Comparison of ENCODE assay signal across 30 mouse cellular contexts in genomic region chr11:83312471-83312870, GRCm38 (mm10). TPM values are rescaled to one million over a fixed set of nuclear protein-coding genes. Genes with fewer than 3 reads are reported as not detected.
DNase-seq lines count a peak whose midpoint lies in the region; ATAC-seq and TF ChIP-seq lines count a peak whose summit lies in the region.
"Had no signal": no experiment of that assay in that cellular context is flagged by ENCODE, and none has a peak within 500 bp of the region (broad histone marks: within the 10 kb centered on the region; RNA-seq: fewer than 3 reads in every experiment).

No protein-coding gene starts in this region.

- no peak overlapping the region for H3K4me2 ChIP-seq in hindbrain, embryonic 14.5 days (replicated peaks)
- H3K4me2 ChIP-seq: embryonic facial prominence, embryonic 15.5 days; heart, embryonic 15.5 days; hindbrain, embryonic 15.5 days; intestine, embryonic 15.5 days; limb, embryonic 15.5 days; liver, embryonic 15.5 days; lung, embryonic 15.5 days; midbrain, embryonic 15.5 days; neural tube, embryonic 13.5 days; stomach, embryonic 15.5 days had no signal

- no peak for TF ChIP-seq CTCF in embryonic fibroblast, embryonic 13.5 days (IDR thresholded peaks at IDR 0.05; ENCODE audit: borderline replicate concordance, insufficient read depth, low read length)

- H3K27me3 ChIP-seq in hindbrain, embryonic 14.5 days (ENCODE audit: control insufficient read depth, insufficient read depth, low read length): no peaks in the 10 kb centered on the region
- H3K27me3 ChIP-seq: embryonic facial prominence, embryonic 15.5 days; heart, embryonic 15.5 days; hindbrain, embryonic 15.5 days; intestine, embryonic 15.5 days; limb, embryonic 15.5 days; liver, embryonic 15.5 days; lung, embryonic 15.5 days; midbrain, embryonic 15.5 days; neural tube, embryonic 13.5 days; stomach, embryonic 15.5 days had no signal

- DNase-seq in heart, adult 11 months: peak; percentile 10
- DNase-seq in heart, postnatal 36 days: no peak
- DNase-seq in left cerebral cortex, postnatal 14 days (ENCODE audit: low spot score in 2 of 2): peak; percentile 50 to 60
- no peak for DNase-seq in left cerebral cortex, postnatal 4 days
- DNase-seq in right cerebral cortex, postnatal 25 days: peak; percentile 23
- DNase-seq in hindbrain, embryonic 14.5 days (ENCODE audit: low spot score): no peak
- DNase-seq in spleen, adult 12 weeks (ENCODE audit: low spot score): no peak
- DNase-seq: adrenal gland, postnatal 14 days; cerebellum, adult 9-10 months; gastrocnemius, adult 2 months; heart, postnatal 4 days; kidney, adult 9 months; kidney, postnatal 14 days; lung, postnatal 36 days; thymus, adult 18-20 months; thymus, postnatal 36 days had no signal

- H3K4me3 ChIP-seq in embryonic fibroblast, embryonic 13.5 days (ENCODE audit: insufficient read depth, low read length): no peak overlapping the region
- H3K4me3 ChIP-seq in hindbrain, embryonic 14.5 days (replicated peaks; ENCODE audit: low read length): no peak overlapping the region
- H3K4me3 ChIP-seq: embryonic facial prominence, embryonic 15.5 days; gastrocnemius, adult 2 months; heart, embryonic 15.5 days; hindbrain, embryonic 15.5 days; intestine, embryonic 15.5 days; limb, embryonic 15.5 days; liver, embryonic 15.5 days; lung, embryonic 15.5 days; midbrain, embryonic 15.5 days; myocyte; neural tube, embryonic 13.5 days; stomach, embryonic 15.5 days had no signal

- H3K36me3 ChIP-seq in hindbrain, embryonic 14.5 days (replicated peaks; ENCODE audit: control insufficient read depth, insufficient read depth): peaks cover 62% of the 10 kb centered on the region

- 72% methylated on average over 5 of the region's 5 CpGs for WGBS in hindbrain, embryonic 14.5 days

- H3K9me3 ChIP-seq in hindbrain, embryonic 14.5 days (ENCODE audit: control insufficient read depth, low read length): no peaks in the 10 kb centered on the region
- H3K9me3 ChIP-seq: embryonic facial prominence, embryonic 15.5 days; heart, embryonic 15.5 days; hindbrain, embryonic 15.5 days; intestine, embryonic 15.5 days; limb, embryonic 15.5 days; liver, embryonic 15.5 days; lung, embryonic 15.5 days; midbrain, embryonic 15.5 days; neural tube, embryonic 13.5 days; stomach, embryonic 15.5 days had no signal

- ATAC-seq in hindbrain, embryonic 14.5 days (ENCODE audit: low FRiP score): no peak
- ATAC-seq: CD4-positive, CD25-positive, alpha-beta regulatory T cell, adult 4 months; forebrain, embryonic 16.5 days; intestine, embryonic 15.5 days; midbrain, embryonic 15.5 days had no signal

- H3K27ac ChIP-seq in embryonic fibroblast, embryonic 13.5 days (ENCODE audit: insufficient read depth, low read length): 0 out of 2 replicates have a peak overlapping the region, but pooled peaks have one; percentile 0
- H3K27ac ChIP-seq in hindbrain, embryonic 14.5 days: no peak overlapping the region
- H3K27ac ChIP-seq: embryonic facial prominence, embryonic 15.5 days; gastrocnemius, adult 2 months; heart, embryonic 15.5 days; hindbrain, embryonic 15.5 days; intestine, embryonic 15.5 days; limb, embryonic 15.5 days; liver, embryonic 15.5 days; lung, embryonic 15.5 days; midbrain, embryonic 15.5 days; neural tube, embryonic 13.5 days; stomach, embryonic 15.5 days had no signal

- H3K4me1 ChIP-seq in embryonic fibroblast, embryonic 13.5 days (ENCODE audit: control insufficient read depth, insufficient read depth, low read length): peaks cover 2% of the 10 kb centered on the region
- no peaks in the 10 kb centered on the region for H3K4me1 ChIP-seq in hindbrain, embryonic 14.5 days (replicated peaks; ENCODE audit: control insufficient read depth, insufficient read depth, low read length)
- H3K4me1 ChIP-seq: embryonic facial prominence, embryonic 15.5 days; heart, embryonic 15.5 days; intestine, embryonic 15.5 days; limb, embryonic 15.5 days; liver, embryonic 15.5 days; lung, embryonic 15.5 days; midbrain, embryonic 15.5 days; neural tube, embryonic 13.5 days; stomach, embryonic 15.5 days had no signal

- TF ChIP-seq POLR2A in embryonic fibroblast, embryonic 13.5 days (IDR thresholded peaks at IDR 0.05; ENCODE audit: low read depth, low read length): no peak

- intact Hi-C loops in heart, postnatal 36 days (cut with DNase I): no loop called here
- intact Hi-C loops in left cerebral cortex, postnatal 14 days (cut with DNase I): no loop called here
- intact Hi-C loops in left cerebral cortex, postnatal 4 days (cut with DNase I): loop anchor here (10.0 kb wide), 1 partner anchor 182 kb away; no protein-coding TSS in a partner anchor

- H3K9ac ChIP-seq in hindbrain, embryonic 14.5 days: no peak overlapping the region
- H3K9ac ChIP-seq: embryonic facial prominence, embryonic 15.5 days; heart, embryonic 15.5 days; hindbrain, embryonic 15.5 days; intestine, embryonic 15.5 days; limb, embryonic 15.5 days; liver, embryonic 15.5 days; lung, embryonic 15.5 days; midbrain, embryonic 15.5 days; neural tube, embryonic 13.5 days; stomach, embryonic 15.5 days had no signal

RNA-seq across cellular contexts. Expression of gene Pex12, which starts 10.1 kb away (rescaled TPM):
- total RNA-seq in heart, postnatal 36 days (2021): 10 to 100 TPM in 1 of 2 experiments, 1 to 10 TPM in 1; 7.9 to 11.8 TPM
- total RNA-seq in left cerebral cortex, postnatal 14 days (2021): 10 to 100 TPM in 1 of 2 experiments, 1 to 10 TPM in 1; 9.7 to 11.1 TPM
- 10 to 100 TPM; 12.1 to 17.5 TPM for total RNA-seq in left cerebral cortex, postnatal 4 days (2021)
- 8.9 and 9.0 TPM in 2 replicates for polyA plus RNA-seq in embryonic fibroblast, embryonic 13.5 days (2011; ENCODE audit: insufficient read length, low read depth, missing spikeins)
- polyA plus RNA-seq in hindbrain, embryonic 14.5 days (2014; fragmentation: Nextera tagmentation; extraction: Ambion mirVana): 14.9 and 15.1 TPM in 2 replicates

RNA-seq across cellular contexts. Expression of gene Ap2b1, which starts 13.6 kb away (rescaled TPM):
- 10 to 100 TPM; 44.9 to 46.1 TPM for total RNA-seq in heart, postnatal 36 days (2021)
- total RNA-seq in left cerebral cortex, postnatal 14 days (2021): 100 to 1,000 TPM; 304 to 324 TPM
- 100 to 1,000 TPM; 283 to 311 TPM for total RNA-seq in left cerebral cortex, postnatal 4 days (2021)
- polyA plus RNA-seq in embryonic fibroblast, embryonic 13.5 days (2011; ENCODE audit: insufficient read length, low read depth, missing spikeins): 115 and 122 TPM in 2 replicates
- polyA plus RNA-seq in hindbrain, embryonic 14.5 days (2014; fragmentation: Nextera tagmentation; extraction: Ambion mirVana): 154 and 180 TPM in 2 replicates

RNA-seq across cellular contexts. Expression of gene Slfn14, which starts 25.9 kb away (rescaled TPM):
- under 1 TPM; 0.11 TPM for total RNA-seq in heart, postnatal 36 days (2021)
- total RNA-seq in left cerebral cortex, postnatal 14 days (2021): not detected
- not detected for total RNA-seq in left cerebral cortex, postnatal 4 days (2021)
- not detected in 2 replicates for polyA plus RNA-seq in embryonic fibroblast, embryonic 13.5 days (2011; ENCODE audit: insufficient read length, low read depth, missing spikeins)
- 0.05 TPM in 1 of 2 replicates, not detected in the other for polyA plus RNA-seq in hindbrain, embryonic 14.5 days (2014; fragmentation: Nextera tagmentation; extraction: Ambion mirVana)
- total RNA-seq: gastrocnemius, adult 2 months had no signal
- polyA plus RNA-seq: CD4-positive, CD25-positive, alpha-beta regulatory T cell, adult 4 months; forebrain, embryonic 16.5 days; midbrain, embryonic 15.5 days; neural tube, embryonic 13.5 days had no signal

Comparison
In these comparisons a context has a peak if more than half of its experiments do, and no peak if none do; other contexts are left out.
1. DNase-seq: peak in heart, adult 11 months (single experiment), left cerebral cortex, postnatal 14 days (2 of 2) and right cerebral cortex, postnatal 25 days (single experiment); none in heart, postnatal 36 days (0 of 2), left cerebral cortex, postnatal 4 days (single experiment), hindbrain, embryonic 14.5 days (single experiment) and spleen, adult 12 weeks (single experiment).
2. RNA of gene Ap2b1, which starts 13.6 kb away (total RNA-seq): 304 to 324 TPM in left cerebral cortex, postnatal 14 days and 283 to 311 TPM in left cerebral cortex, postnatal 4 days; 44.9 to 46.1 TPM in heart, postnatal 36 days; every median in the first group is over 4 times any median in the second.